Mouse (Mus musculus) hematopoietic stem cell, adult 5-6 weeks (primary cell): ENCODE data around the gene Actg2. TPM values are rescaled to one million over a fixed set of nuclear protein-coding genes. Genes with fewer than 3 reads are reported as not detected.

ENCODE experiments used
- total RNA-seq: library from RNA; stranded (forward); fragments of 172-1452, 232-1000 nt; gene quantifications from 2 replicates; pipeline ENCODE4 v1.2.3, GENCODE M21; 2017

Gene Actg2
- total RNA-seq, 1 experiment from 2014 or later = not detected

Other genes starting within 250 kb of the Actg2 start
- gene Mthfd2, start 210.4 kb downstream of the Actg2 start, total RNA-seq = 11.4 and 11.9 TPM in 2 replicates
- 136 and 163 TPM in 2 replicates for gene Mob1a, start 210.2 kb downstream of the Actg2 start, total RNA-seq
- gene Bola3, start 187.1 kb downstream of the Actg2 start, total RNA-seq = 53.2 and 53.4 TPM in 2 replicates
- 13.4 and 20.4 TPM in 2 replicates for gene Tet3, start 77.2 kb downstream of the Actg2 start, total RNA-seq
- gene Dguok, start 29.3 kb downstream of the Actg2 start, total RNA-seq = 52.6 and 55.5 TPM in 2 replicates
- gene Stambp, start 36.5 kb upstream of the Actg2 start, total RNA-seq = 6.0 and 10.6 TPM in 2 replicates
- gene Clec4f, start 119.9 kb upstream of the Actg2 start, total RNA-seq = not detected in 2 replicates
- not detected in 2 replicates for gene Cd207, start 141.6 kb upstream of the Actg2 start, total RNA-seq
- gene Vax2, start 175.0 kb upstream of the Actg2 start, total RNA-seq = not detected in 2 replicates
- not detected in 2 replicates for gene Atp6v1b1, start 206.7 kb upstream of the Actg2 start, total RNA-seq
- gene Ankrd53, start 226.4 kb upstream of the Actg2 start, total RNA-seq = not detected in 2 replicates
- gene Tex261, start 239.5 kb upstream of the Actg2 start, total RNA-seq = 22.6 and 23.0 TPM in 2 replicates